Mouse (Mus musculus): ENCODE measurements at regions not wholly inside any gene's neighbourhood (a gene's known extent, or its start where the extent isn't known, plus 50 kb on each side); places are given as distances from the start of the nearest gene placed in this dataset.

DNA sequence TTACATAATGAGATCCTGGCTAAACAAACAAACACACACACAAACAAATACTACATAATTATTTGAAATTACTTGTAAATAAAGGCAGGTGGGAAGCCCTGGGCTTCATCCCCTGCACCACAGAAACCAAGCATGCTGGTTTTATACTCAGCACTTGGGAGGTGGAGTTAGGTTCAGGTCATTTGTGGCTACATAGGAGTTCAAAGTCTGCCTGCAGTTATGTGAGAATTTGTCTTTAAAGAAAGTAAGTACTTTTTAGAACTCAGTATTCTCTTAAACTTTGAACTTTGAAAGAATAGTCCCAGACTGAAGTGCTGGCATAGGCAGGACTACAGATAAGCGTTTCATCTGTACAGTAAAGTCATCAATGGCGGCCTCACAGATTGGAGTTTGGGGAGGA is 107.6 kb upstream of the Zfp217 start:
- TF ChIP-seq CTCF (IDR thresholded peaks at IDR 0.05; ENCODE audit: low read depth, low read length) (no peak), GATA1 (IDR thresholded peaks at IDR 0.05; ENCODE audit: borderline replicate concordance, low read length) (no peak)
